Mouse (Mus musculus) hindbrain, postnatal 0 days (tissue): ENCODE data around the gene Irgm1. TPM values are rescaled to one million over a fixed set of nuclear protein-coding genes. Genes with fewer than 3 reads are reported as not detected.
A peak's percentile ranks its signal among the peaks of the same experiment; 100 is the strongest.

ENCODE experiments used
- ATAC-seq: fragments of 200-750 bp; cut with Nextera tagmentation; 2 replicates; pipeline ENCODE4 v1.8.0; 2017; ENCODE audit warnings: mild to moderate bottlenecking, moderate TSS enrichment, moderate library complexity
- DNase-seq: peaks from one replicate; pipeline ENCODE4 v3.0.0-alpha.2; 2015; ENCODE audit warnings: low spot score
- H3K27ac ChIP-seq: fragments of 300-500 bp; sonication (generic); 2 replicates; pipeline ENCODE4 v1.5.1; 2014; ENCODE audit warnings: mild to moderate bottlenecking
- H3K27me3 ChIP-seq: fragments of 300-500 bp; sonication (generic); 2 replicates; pipeline ENCODE4 v1.6.1; 2014; ENCODE audit warnings: low read length, mixed read lengths; ENCODE audit not compliant: insufficient read depth
- H3K36me3 ChIP-seq: fragments of 300-500 bp; sonication (generic); 2 replicates; pipeline ENCODE4 v1.6.1; 2014; ENCODE audit warnings: low read length, mixed read lengths; ENCODE audit not compliant: insufficient read depth
- H3K4me1 ChIP-seq: fragments of 300-500 bp; sonication (generic); 2 replicates; pipeline ENCODE4 v1.6.1; 2014; ENCODE audit warnings: antibody characterized with exemption, low read length, mixed read lengths; ENCODE audit not compliant: insufficient read depth
- H3K4me2 ChIP-seq: fragments of 300-500 bp; sonication (generic); 2 replicates; pipeline ENCODE4 v1.6.1; 2014; ENCODE audit warnings: low read depth, mild to moderate bottlenecking, low read length, moderate library complexity, mixed read lengths
- H3K4me3 ChIP-seq: fragments of 300-500 bp; sonication (generic); 2 replicates; pipeline ENCODE4 v1.5.1; 2014; ENCODE audit warnings: low read length
- H3K9ac ChIP-seq: fragments of 300-500 bp; sonication (generic); replicated peaks from 2 replicates; pipeline ENCODE4 v1.6.1; 2014; ENCODE audit warnings: mild to moderate bottlenecking, low read length, moderate library complexity, mixed read lengths
- H3K9me3 ChIP-seq: fragments of 300-500 bp; sonication (generic); 2 replicates; pipeline ENCODE4 v1.6.1; 2016; ENCODE audit warnings: low read length, mixed read lengths
- CTCF ChIP-seq: IDR thresholded peaks from 2 replicates; pipeline ENCODE4 v1.5.1; 2016; ENCODE audit warnings: antibody characterized with exemption, control low read depth, low read depth
- WGBS: fragments of 180-500 bp; shearing (Covaris S2); extraction: QIAGEN DNeasy Blood & Tissue Kit; methylation state at CpG from one replicate; pipeline ENCODE4 v1.1.7; 2014; 5-methylcytosine and 5-hydroxymethylcytosine counted together
- polyA plus RNA-seq: library from polyadenylated mRNA; unstranded; fragments of >200 nt; fragmentation: Nextera tagmentation; extraction: Ambion mirVana; gene quantifications from 2 replicates; pipeline ENCODE4 v1.2.1, GENCODE M21; 2015
- total RNA-seq: library from RNA; depleted of rRNA; stranded (reverse); fragments of >200 nt; gene quantifications from 2 replicates; pipeline ENCODE4 v1.2.3, GENCODE M21; 2014

Gene Irgm1
- total and polyA plus RNA-seq, 2 experiments from 2014 or later: 5.8 to 6.3 TPM

DNA sequence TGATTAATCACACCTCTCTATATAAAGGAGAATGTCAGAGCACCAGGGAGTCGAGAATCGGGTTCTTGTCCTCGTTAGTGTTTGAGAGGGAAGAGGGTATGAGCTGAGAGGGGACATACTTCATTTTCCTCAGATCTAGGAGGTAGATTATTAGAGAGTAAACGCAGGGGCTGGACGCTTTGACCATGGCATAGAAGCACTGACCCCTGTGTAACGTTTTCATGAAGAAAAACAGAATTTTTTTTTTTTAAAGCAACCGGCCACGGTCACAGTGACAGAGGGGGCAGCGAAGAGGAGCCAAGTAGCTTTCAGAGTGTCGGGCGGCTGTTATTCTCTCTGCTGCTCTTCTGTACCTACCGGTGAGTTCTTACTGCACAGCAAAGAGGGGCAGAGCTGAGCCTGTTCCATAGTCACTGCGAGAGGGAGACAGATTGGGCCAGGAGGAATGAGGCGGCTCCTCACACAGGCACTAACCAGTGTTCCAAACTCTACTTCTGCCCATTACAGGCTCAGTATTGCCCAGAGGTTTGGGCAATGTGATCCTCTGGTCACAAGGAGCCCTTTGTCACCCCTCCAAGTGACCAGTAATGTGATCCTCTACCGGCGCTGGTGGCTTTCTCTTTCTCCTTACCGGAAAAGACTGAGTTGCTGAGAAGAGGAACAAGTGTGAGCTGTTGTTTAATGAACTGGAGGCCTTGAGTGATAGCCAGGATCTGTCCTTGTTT, 496 bp upstream of the Irgm1 start:
- no peak for TF ChIP-seq CTCF
- WGBS: 10% methylated on average over 17 of the region's 17 CpGs
- DNase-seq (peak; percentile 31), ATAC-seq (peak; percentile 39; the same call in 1 of the 2 replicates)
- Histone ChIP-seq H3K4me3 (peak overlapping the region; percentile 47), H3K36me3 (no peaks in the 10 kb centered on the region), H3K9ac (peak overlapping the region; percentile 45), H3K4me2 (peak overlapping the region; percentile 91), H3K27me3 (no peaks in the 10 kb centered on the region), H3K9me3 (no peaks in the 10 kb centered on the region), H3K27ac (peak overlapping the region; percentile 59), H3K4me1 (0 out of 2 replicates have a peak, but pooled peaks cover 2% of the 10 kb centered on the region)

DNA sequence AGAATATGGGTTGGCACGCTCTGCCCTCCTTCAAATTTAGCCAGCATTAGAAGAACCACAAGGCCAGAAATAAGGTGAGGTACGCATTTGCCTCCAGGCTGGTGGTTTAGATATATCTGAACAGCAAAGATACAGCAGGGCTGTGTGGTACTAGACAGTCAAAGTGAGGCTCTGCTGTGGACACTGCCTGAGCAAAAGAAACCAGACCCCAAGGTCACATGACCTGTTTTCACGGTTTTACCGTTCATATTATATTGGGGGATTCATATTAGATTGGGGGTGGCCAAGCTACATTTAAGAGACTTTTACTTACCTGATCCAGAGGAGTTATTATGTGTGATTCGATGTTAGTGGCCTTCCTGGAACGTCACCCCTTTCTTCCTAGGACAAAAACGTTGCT, 702 bp downstream of the Irgm1 start:
- Histone ChIP-seq H3K27me3 (no peaks in the 10 kb centered on the region), H3K4me1 (0 out of 2 replicates have a peak, but pooled peaks cover 2% of the 10 kb centered on the region), H3K4me2 (peak overlapping the region; percentile 91), H3K9me3 (no peaks in the 10 kb centered on the region), H3K36me3 (no peaks in the 10 kb centered on the region), H3K4me3 (peak overlapping the region; percentile 47), H3K9ac (peak overlapping the region; percentile 45), H3K27ac (peak overlapping the region; percentile 59; the same call in 1 of the 2 replicates)
- 38% methylated on average over 7 of the region's 7 CpGs for WGBS
- ATAC-seq (no peak), DNase-seq (no peak)
- TF ChIP-seq CTCF: no peak

GRCm38 (mm10) chr11:48869380-48870110, 1.9 kb downstream of the Irgm1 start:
- no peaks in the 10 kb centered on the region for H3K27me3 ChIP-seq
- H3K4me1 ChIP-seq: 0 out of 2 replicates have a peak, but pooled peaks cover 2% of the 10 kb centered on the region
- H3K9me3 ChIP-seq: no peaks in the 10 kb centered on the region
- no peak overlapping the region for H3K9ac ChIP-seq
- 76% methylated on average over 7 of the region's 7 CpGs for WGBS
- no peak for DNase-seq
- no peaks in the 10 kb centered on the region for H3K36me3 ChIP-seq
- H3K27ac ChIP-seq: no peak overlapping the region
- peak overlapping the region; percentile 15 for H3K4me3 ChIP-seq
- no peak for ATAC-seq
- no peak for TF ChIP-seq CTCF
- H3K4me2 ChIP-seq: peak overlapping the region; percentile 91

DNA sequence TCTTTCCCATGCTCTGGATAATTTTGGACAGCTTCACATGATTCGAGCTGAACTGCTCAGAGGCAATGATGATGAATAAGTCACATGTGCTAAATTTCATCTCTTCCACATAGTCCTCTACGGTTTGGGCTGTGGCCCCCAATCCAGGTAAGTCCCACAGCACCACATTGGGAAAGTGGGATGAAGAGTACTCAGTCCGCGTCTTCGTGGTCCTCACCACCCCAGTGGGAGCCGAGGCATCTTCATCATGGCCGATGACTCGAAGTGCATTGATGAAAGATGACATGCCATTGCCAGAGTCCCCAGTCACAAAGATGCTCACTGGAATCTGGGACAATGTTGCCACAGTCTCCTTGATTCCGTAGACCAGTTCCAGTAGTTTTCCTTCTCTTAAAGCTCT, 5.0 kb downstream of the Irgm1 start:
- DNase-seq (no peak), ATAC-seq (no peak)
- no peaks in the 10 kb centered on the region for H3K27me3 ChIP-seq
- no peaks in the 10 kb centered on the region for H3K36me3 ChIP-seq
- no peak overlapping the region for H3K27ac ChIP-seq
- WGBS: 95% methylated on average over 9 of the region's 9 CpGs
- 0 out of 2 replicates have a peak, but pooled peaks cover 2% of the 10 kb centered on the region for H3K4me1 ChIP-seq
- no peak for TF ChIP-seq CTCF
- no peak overlapping the region for H3K4me2 ChIP-seq
- H3K4me3 ChIP-seq: no peak overlapping the region
- no peaks in the 10 kb centered on the region for H3K9me3 ChIP-seq
- no peak overlapping the region for H3K9ac ChIP-seq

GRCm38 (mm10) chr11:48863808-48864207, 7.7 kb downstream of the Irgm1 start:
- Histone ChIP-seq H3K27me3 (no peaks in the 10 kb centered on the region), H3K4me3 (no peak overlapping the region)
- 79% methylated on average over 3 of the region's 3 CpGs for WGBS

GRCm38 (mm10) chr11:48862784-48863319, 8.6 kb downstream of the Irgm1 start:
- no peak for TF ChIP-seq CTCF
- no peaks in the 10 kb centered on the region for H3K9me3 ChIP-seq
- no peak overlapping the region for H3K9ac ChIP-seq
- no peak for DNase-seq
- WGBS: 67% methylated on average over 1 of the region's 1 CpGs
- no peak overlapping the region for H3K27ac ChIP-seq
- H3K4me2 ChIP-seq: no peak overlapping the region
- H3K4me1 ChIP-seq: no peaks in the 10 kb centered on the region
- no peak overlapping the region for H3K4me3 ChIP-seq
- H3K27me3 ChIP-seq: no peaks in the 10 kb centered on the region
- ATAC-seq: no peak
- H3K36me3 ChIP-seq: no peaks in the 10 kb centered on the region

More at GRCm38 (mm10) chr11:48863808-48864207, 7.7 kb downstream of the Irgm1 start:
- Histone ChIP-seq H3K4me2 (no peak overlapping the region), H3K9me3 (no peaks in the 10 kb centered on the region), H3K4me1 (no peaks in the 10 kb centered on the region), H3K9ac (no peak overlapping the region), H3K36me3 (no peaks in the 10 kb centered on the region), H3K27ac (no peak overlapping the region)
- TF ChIP-seq CTCF: no peak
- DNase-seq (no peak), ATAC-seq (no peak)
